Mouse (Mus musculus) forebrain, embryonic 15.5 days (tissue): ENCODE results near the gene Fut2. TPM values are rescaled to one million over a fixed set of nuclear protein-coding genes. Genes with fewer than 3 reads are reported as not detected.
A peak's percentile ranks its signal among the peaks of the same experiment; 100 is the strongest.

Source experiments
- ATAC-seq: fragments of 200-750 bp; cut with Nextera tagmentation; replicated peaks from 2 replicates; pipeline ENCODE4 v1.8.0; 2017; ENCODE audit warnings: mild to moderate bottlenecking, moderate TSS enrichment, moderate library complexity
- H3K27ac ChIP-seq: fragments of 300-500 bp; sonication (generic); replicated peaks from 2 replicates; pipeline ENCODE4 v1.5.1; 2015; ENCODE audit warnings: mild to moderate bottlenecking, inconsistent platforms
- H3K27me3 ChIP-seq: fragments of 300-500 bp; sonication (generic); 2 replicates; pipeline ENCODE4 v1.6.1; 2015; ENCODE audit warnings: inconsistent platforms
- H3K36me3 ChIP-seq: fragments of 300-500 bp; sonication (generic); 2 replicates; pipeline ENCODE4 v1.6.1; 2015; ENCODE audit warnings: mild to moderate bottlenecking, inconsistent platforms
- H3K4me1 ChIP-seq: fragments of 300-500 bp; sonication (generic); 2 replicates; pipeline ENCODE4 v1.6.1; 2015; ENCODE audit warnings: inconsistent platforms
- H3K4me2 ChIP-seq: fragments of 300-500 bp; sonication (generic); replicated peaks from 2 replicates; pipeline ENCODE4 v1.6.1; 2015; ENCODE audit warnings: mild to moderate bottlenecking, inconsistent platforms
- H3K4me3 ChIP-seq: fragments of 300-500 bp; sonication (generic); 2 replicates; pipeline ENCODE4 v1.5.1; 2015; ENCODE audit warnings: mild to moderate bottlenecking, inconsistent platforms
- H3K9ac ChIP-seq: fragments of 300-500 bp; sonication (generic); replicated peaks from 2 replicates; pipeline ENCODE4 v1.6.1; 2015; ENCODE audit warnings: mild to moderate bottlenecking, inconsistent platforms
- H3K9me3 ChIP-seq: fragments of 300-500 bp; sonication (generic); 2 replicates; pipeline ENCODE4 v1.6.1; 2016; ENCODE audit warnings: inconsistent platforms
- WGBS: fragments of 180-500 bp; shearing (Covaris S2); methylation state at CpG from one replicate; pipeline ENCODE4 v1.1.7; 2015; ENCODE audit warnings: mixed read lengths; 5-methylcytosine and 5-hydroxymethylcytosine counted together
- polyA plus RNA-seq: library from polyadenylated mRNA; unstranded; fragments of >200 nt; fragmentation: Nextera tagmentation; extraction: Ambion mirVana; gene quantifications from 2 replicates; pipeline ENCODE4 v1.2.1, GENCODE M21; 2015

The Fut2 gene
- polyA plus RNA-seq, 1 experiment from 2014 or later, result 0.31 TPM

DNA sequence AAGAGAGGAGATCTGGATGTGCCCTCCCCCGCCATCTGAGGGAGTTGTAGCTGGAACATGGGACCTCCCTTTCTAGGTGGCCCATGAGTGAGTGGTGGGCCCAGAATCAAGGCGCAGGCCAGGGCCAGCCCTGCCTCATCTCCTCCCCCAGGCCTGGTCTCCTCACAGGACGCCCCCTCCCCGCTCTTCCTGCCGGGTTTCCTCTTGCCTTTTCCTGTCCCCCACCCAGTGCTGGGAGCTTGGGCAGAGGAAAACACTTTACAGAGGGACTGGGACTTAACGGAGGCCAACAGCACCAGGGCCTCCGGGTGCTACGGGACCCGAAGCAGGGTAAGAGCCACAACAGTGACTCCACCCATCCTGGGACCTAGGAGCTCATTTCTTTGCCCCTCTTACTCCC is 38.9 kb downstream of the Fut2 start, which contains the start of gene Rasip1:
Gene Rasip1 (plus strand): TSS at position 228 of the 400 bp plus-strand sequence.
- WGBS, result 92% methylated on average over 9 of the region's 9 CpGs

DNA sequence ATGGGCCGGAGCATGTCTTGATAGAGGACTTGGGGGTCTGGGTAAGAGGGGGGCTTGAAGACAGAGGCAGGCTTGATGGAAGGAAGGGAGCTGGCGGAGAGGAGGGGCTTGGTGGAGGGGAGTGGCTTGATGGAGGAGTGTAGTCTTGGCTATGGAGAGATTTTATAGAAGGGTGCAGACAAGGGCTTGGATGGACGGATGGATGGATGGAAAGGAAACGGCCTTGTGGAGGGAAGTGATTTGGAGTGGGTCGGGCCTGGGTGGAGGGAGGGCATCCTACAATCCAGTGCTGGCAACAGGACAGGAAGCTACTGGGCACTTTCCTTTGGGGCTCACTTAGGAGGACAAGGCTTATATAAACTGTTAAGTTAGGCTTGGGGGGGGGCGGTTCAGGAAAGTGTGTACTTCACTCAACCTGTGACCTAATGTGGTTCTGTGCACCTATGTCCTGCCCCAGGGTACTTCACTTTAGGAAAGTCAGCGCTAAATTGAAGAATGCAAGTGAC is 39.6 kb downstream of the Fut2 start:
- Histone ChIP-seq H3K36me3 (no peaks in the 10 kb centered on the region), H3K9ac (no peak overlapping the region), H3K27ac (no peak overlapping the region), H3K4me1 (peaks cover 5% of the 10 kb centered on the region; the same call in 1 of the 2 replicates), H3K27me3 (no peaks in the 10 kb centered on the region), H3K4me3 (no peak overlapping the region), H3K9me3 (no peaks in the 10 kb centered on the region), H3K4me2 (no peak overlapping the region)
- WGBS, result 90% methylated on average over 7 of the region's 7 CpGs
- ATAC-seq, result no peak

More for the DNA sequence above, 38.9 kb downstream of the Fut2 start, which contains the start of gene Rasip1:
- peak within 1 kb of the TSS; percentile 70 for H3K9ac ChIP-seq
- peaks cover 6% of the 10 kb centered on the region for H3K4me1 ChIP-seq
- H3K36me3 ChIP-seq, result no peaks in the 10 kb centered on the region
- no peak for ATAC-seq
- peak within 1 kb of the TSS; percentile 54 for H3K4me3 ChIP-seq
- no peaks in the 10 kb centered on the region for H3K27me3 ChIP-seq
- peak within 1 kb of the TSS; percentile 91 for H3K4me2 ChIP-seq
- peak within 1 kb of the TSS; percentile 87 for H3K27ac ChIP-seq
- H3K9me3 ChIP-seq, result no peaks in the 10 kb centered on the region

DNA sequence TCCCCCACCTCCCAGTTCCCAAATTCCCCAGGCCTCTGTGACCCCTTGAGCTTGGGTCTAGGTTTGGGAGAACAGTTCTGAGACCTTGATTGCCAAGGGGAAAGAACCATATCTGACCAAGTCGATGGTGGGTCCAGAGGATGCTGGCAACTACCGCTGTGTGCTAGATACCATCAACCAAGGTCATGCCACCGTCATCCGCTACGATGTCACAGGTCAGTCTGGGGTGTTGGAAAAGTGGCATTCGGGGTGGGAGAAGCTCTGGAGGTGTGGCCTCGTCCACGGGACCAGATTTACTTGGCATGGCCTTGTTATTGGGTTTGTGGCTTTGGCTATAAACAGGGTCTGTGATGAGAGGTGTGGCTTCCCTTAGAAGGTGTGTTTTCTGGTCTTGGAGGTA is 40.7 kb downstream of the Fut2 start:
- Histone ChIP-seq H3K27me3 (no peaks in the 10 kb centered on the region), H3K36me3 (no peaks in the 10 kb centered on the region), H3K9me3 (no peaks in the 10 kb centered on the region), H3K27ac (no peak overlapping the region), H3K9ac (no peak overlapping the region), H3K4me3 (no peak overlapping the region), H3K4me2 (no peak overlapping the region), H3K4me1 (peaks cover 5% of the 10 kb centered on the region; the same call in 1 of the 2 replicates)
- WGBS, result 93% methylated on average over 8 of the region's 8 CpGs
- ATAC-seq, result no peak

DNA sequence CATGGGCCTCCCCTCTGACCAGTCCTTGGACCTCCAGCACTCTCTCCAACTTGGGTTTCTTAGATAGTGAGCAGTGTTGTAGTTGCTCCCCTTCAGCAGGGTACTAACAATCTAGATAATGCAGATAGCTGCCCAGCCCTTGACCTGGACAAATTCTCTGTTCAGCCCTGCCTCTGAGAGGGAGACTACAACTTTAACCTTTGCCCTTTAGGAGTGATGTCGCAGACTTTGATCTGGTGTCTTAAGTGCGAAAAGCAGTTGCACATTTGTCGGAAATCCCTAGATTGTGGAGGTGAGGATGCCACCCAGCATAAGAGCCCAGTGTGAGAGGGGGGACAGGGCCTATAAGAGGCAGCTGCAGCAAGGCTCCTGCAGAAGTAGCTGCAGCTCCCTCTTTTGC is 41.5 kb downstream of the Fut2 start:
- Histone ChIP-seq H3K27ac (no peak overlapping the region), H3K9me3 (no peaks in the 10 kb centered on the region), H3K27me3 (no peaks in the 10 kb centered on the region), H3K36me3 (no peaks in the 10 kb centered on the region), H3K4me3 (no peak overlapping the region), H3K9ac (no peak overlapping the region), H3K4me1 (peaks cover 5% of the 10 kb centered on the region; the same call in 1 of the 2 replicates), H3K4me2 (no peak overlapping the region)
- WGBS, result 84% methylated on average over 3 of the region's 3 CpGs
- ATAC-seq, result no peak

DNA sequence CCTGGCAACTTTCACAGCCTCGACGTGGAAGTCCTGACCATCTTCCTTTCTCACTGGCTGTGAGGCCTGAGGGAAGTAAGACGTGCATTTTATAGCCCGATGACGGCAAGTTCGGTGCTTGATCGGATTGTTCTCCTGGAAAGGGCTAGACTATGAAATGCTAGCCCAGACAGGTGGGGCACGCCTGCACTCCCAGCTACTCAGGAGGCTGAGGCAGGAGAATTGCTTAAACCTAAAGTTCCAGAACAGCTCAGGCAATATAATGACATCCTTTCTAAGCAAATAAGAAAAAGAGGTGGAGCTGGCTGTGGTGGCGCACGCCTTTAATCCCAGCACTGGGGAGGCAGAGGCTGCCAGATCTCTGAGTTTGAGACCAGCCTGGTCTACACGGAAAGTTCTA is 42.7 kb downstream of the Fut2 start:
- H3K4me1 ChIP-seq, result peaks cover 5% of the 10 kb centered on the region; the same call in 1 of the 2 replicates
- no peak for ATAC-seq
- no peaks in the 10 kb centered on the region for H3K36me3 ChIP-seq
- H3K4me3 ChIP-seq, result no peak overlapping the region
- H3K9ac ChIP-seq, result no peak overlapping the region
- WGBS, result 94% methylated on average over 11 of the region's 11 CpGs
- no peaks in the 10 kb centered on the region for H3K9me3 ChIP-seq
- no peak overlapping the region for H3K4me2 ChIP-seq
- peaks cover 7% of the 10 kb centered on the region; the same call in 1 of the 2 replicates for H3K27me3 ChIP-seq
- H3K27ac ChIP-seq, result no peak overlapping the region

DNA sequence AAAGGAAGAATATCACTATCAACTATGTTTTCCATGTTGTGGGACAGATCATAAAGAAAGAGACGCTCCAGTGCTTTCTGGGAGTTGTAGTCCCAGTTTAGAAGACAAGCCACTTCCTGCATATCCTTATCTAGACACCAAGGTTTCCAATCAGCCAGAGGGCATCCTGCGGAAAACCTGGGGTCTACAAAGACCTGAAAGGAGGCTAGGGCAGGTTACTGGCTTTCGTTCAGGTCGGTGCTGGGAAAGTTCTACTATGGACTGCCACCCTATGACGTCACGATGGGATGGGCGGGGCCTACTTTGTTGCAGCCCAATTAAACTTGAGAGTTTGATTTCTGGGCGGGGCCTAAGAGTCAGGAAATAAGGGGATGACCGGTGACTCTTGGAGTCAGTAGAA is 44.8 kb downstream of the Fut2 start, which contains the start of gene Izumo1:
Gene Izumo1 (plus strand): TSS at position 369 of the 400 bp plus-strand sequence.
- Histone ChIP-seq H3K9ac (no peak within 1 kb of the TSS), H3K9me3 (no peaks in the 10 kb centered on the region), H3K4me1 (no peaks in the 10 kb centered on the region), H3K27ac (no peak within 1 kb of the TSS), H3K36me3 (no peaks in the 10 kb centered on the region), H3K4me2 (no peak within 1 kb of the TSS), H3K4me3 (no peak within 1 kb of the TSS), H3K27me3 (peaks cover 24% of the 10 kb centered on the region)
- WGBS, result 35% methylated on average over 9 of the region's 9 CpGs
- no peak for ATAC-seq

DNA sequence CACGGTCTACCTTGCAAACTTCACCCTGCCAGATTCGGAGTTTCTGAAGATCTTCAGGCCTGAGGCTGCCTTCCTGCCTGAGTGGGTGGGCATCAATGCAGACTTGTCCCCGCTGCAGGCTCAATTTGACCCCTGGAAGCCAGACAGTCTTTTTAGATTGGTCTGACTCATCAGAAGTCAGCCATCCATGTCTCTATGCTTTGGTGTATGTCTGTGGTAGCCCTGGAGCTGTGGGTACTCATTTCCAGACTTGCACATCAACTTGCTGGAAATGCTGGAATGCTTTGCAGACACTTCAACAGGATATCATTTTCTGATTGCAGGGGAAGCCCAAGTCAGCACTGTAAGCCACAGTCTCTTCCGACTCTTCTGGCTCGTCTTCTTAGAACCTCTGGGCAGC is 46.6 kb downstream of the Fut2 start:
- Histone ChIP-seq H3K27me3 (peaks cover 27% of the 10 kb centered on the region), H3K9ac (no peak overlapping the region), H3K27ac (no peak overlapping the region), H3K4me3 (no peak overlapping the region), H3K36me3 (no peaks in the 10 kb centered on the region), H3K9me3 (no peaks in the 10 kb centered on the region), H3K4me1 (no peaks in the 10 kb centered on the region), H3K4me2 (no peak overlapping the region)
- no peak for ATAC-seq
- WGBS, result 87% methylated on average over 5 of the region's 5 CpGs

DNA sequence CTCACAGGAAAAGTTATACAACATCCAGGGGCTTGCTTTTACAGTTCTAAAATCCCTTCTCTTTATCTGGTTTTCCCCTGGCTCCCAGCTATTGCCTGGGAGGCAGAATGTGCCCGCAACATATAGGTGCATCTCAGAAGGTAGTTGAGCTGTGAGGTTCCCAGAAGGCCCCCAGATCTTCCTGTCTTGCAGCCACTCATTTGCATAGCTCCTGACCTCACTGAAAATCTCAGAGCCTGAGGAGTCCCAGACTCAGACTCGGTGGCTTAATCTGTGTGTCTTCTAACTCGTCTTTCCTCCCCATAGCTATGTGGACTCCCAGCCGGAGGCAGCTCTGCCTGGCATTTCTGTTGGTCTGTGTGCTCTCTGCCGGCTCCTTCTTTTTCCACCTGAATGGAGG is 47.9 kb downstream of the Fut2 start:
- Histone ChIP-seq H3K36me3 (no peaks in the 10 kb centered on the region), H3K9ac (no peak overlapping the region), H3K27ac (no peak overlapping the region), H3K4me3 (no peak overlapping the region), H3K4me1 (no peaks in the 10 kb centered on the region), H3K27me3 (peaks cover 27% of the 10 kb centered on the region), H3K4me2 (no peak overlapping the region), H3K9me3 (no peaks in the 10 kb centered on the region)
- 88% methylated on average over 5 of the region's 5 CpGs for WGBS
- ATAC-seq, result no peak

DNA sequence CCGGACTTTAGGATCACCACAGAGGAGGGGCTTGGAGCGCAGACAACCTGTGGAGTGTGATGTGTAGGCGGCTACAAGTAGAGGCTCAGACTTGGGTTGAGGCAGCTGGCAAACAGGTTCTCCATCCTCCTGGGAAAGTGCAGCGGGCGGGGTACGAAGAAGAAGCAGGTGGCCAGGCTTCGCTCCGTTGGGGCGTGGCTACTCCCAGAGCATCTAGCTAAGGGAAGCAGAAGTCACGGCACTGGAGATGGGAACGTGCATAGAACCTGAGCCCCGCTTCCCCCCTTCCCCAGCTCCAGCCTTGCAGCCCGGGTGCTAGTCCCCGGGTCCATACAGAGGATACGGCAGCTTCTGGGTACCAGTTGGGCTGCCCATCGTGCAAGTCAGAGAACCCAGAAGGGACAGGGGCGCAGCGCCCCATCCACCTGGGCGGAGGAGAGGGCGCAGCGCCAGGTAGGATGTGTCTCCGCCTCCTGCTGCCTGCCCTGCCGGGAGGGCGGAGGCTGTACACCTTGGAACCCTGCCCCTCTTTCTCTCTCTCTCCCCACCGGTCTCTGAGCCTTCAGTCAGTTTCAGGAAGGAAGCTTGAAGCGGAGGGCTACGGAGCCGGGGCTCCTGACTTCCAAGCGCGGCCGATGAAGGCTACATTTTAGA is 49.0 kb downstream of the Fut2 start, which contains the start of gene Fut1:
Gene Fut1 (plus strand): TSS at position 248 of the 654 bp plus-strand sequence.
- peak within 1 kb of the TSS; percentile 17; the same call in 1 of the 2 replicates for H3K4me3 ChIP-seq
- no peak within 1 kb of the TSS for H3K27ac ChIP-seq
- H3K36me3 ChIP-seq, result no peaks in the 10 kb centered on the region
- peaks cover 27% of the 10 kb centered on the region for H3K27me3 ChIP-seq
- H3K4me2 ChIP-seq, result peak within 1 kb of the TSS; percentile 20
- ATAC-seq, result no peak
- no peak within 1 kb of the TSS for H3K9ac ChIP-seq
- WGBS, result 5% methylated on average over 28 of the region's 31 CpGs
- no peaks in the 10 kb centered on the region for H3K4me1 ChIP-seq
- H3K9me3 ChIP-seq, result no peaks in the 10 kb centered on the region

DNA sequence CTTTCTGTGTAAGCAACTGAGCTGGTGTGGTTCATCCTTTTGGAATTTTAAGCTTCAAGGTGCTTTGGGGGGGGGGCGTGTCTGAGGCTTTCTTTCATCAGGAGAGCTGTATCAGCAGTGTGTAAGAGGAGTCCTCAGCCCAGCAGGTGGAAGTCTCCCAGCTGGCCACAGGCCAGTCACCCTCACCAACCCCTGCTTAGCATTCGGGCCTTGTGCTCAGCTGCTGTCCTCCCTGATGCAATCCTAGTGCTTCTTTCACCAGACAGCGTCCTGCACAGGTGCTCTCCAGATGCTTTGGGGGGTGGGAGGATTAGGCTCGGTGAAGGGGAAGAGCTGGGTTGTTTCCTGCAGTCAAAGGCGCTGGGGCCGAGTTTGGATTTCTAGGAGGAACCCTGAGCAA is 49.9 kb downstream of the Fut2 start:
- no peaks in the 10 kb centered on the region for H3K9me3 ChIP-seq
- H3K4me3 ChIP-seq, result no peak overlapping the region
- ATAC-seq, result no peak
- H3K27ac ChIP-seq, result no peak overlapping the region
- H3K9ac ChIP-seq, result no peak overlapping the region
- no peaks in the 10 kb centered on the region for H3K36me3 ChIP-seq
- H3K4me2 ChIP-seq, result no peak overlapping the region
- 26% methylated on average over 6 of the region's 6 CpGs for WGBS
- no peaks in the 10 kb centered on the region for H3K4me1 ChIP-seq
- H3K27me3 ChIP-seq, result peaks cover 27% of the 10 kb centered on the region

DNA sequence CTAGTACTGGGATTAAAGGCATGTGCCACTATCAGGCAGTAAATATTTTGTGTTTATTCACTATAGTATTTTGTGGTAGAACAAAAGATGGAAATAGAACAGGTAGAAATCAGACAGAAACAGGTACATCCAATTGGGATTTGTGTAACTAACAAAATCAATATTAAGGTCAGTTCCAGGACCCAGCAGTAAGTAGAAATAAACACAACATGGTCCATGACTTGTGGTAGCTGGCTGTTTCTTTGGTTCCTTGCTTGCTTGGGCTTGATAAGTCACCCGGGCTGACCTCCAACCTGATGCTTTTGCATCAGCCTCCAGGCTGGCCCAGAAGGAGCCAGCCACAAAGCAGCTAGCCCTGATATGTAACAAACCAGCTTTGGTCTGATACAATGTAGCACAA is 56.7 kb downstream of the Fut2 start:
- H3K4me3 ChIP-seq, result no peak overlapping the region
- 73% methylated on average over 1 of the region's 1 CpGs for WGBS
- no peak for ATAC-seq

DNA sequence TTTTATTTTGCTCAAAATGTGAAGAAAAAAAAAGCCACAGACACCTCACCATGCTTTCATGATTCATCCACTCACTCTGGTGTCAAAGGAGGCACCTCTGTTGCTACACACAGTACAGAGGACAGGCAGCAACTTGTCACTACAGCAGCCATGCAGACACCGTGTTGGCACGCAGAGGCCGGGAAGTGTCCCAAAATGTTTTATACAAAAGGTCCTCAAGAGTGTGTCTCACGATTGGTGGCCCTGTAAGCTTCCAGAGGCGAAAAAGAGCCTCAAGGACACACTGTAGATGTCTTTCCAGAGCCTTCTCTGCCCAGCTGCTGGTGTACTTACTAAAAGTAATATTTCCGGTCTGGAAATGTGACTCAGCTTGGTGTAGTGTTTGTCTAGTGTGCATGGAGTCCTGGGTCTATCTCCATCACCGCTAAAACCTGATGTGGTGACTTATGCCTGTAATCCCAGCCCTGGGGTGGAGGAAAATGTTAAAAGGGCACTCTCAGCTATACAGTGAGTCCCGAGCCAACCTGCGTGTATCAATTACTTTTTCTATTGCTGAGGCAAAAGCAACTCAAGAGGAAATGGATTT is 60.4 kb downstream of the Fut2 start:
- ATAC-seq, result no peak
- Histone ChIP-seq H3K9me3 (no peaks in the 10 kb centered on the region), H3K4me2 (no peak overlapping the region), H3K27ac (no peak overlapping the region), H3K36me3 (no peaks in the 10 kb centered on the region), H3K27me3 (no peaks in the 10 kb centered on the region), H3K4me1 (no peaks in the 10 kb centered on the region), H3K9ac (no peak overlapping the region), H3K4me3 (no peak overlapping the region)
- WGBS, result 82% methylated on average over 9 of the region's 9 CpGs

More for the DNA sequence above, 56.7 kb downstream of the Fut2 start:
- no peak overlapping the region for H3K9ac ChIP-seq
- no peaks in the 10 kb centered on the region for H3K9me3 ChIP-seq
- H3K27ac ChIP-seq, result no peak overlapping the region
- no peaks in the 10 kb centered on the region for H3K4me1 ChIP-seq
- H3K36me3 ChIP-seq, result no peaks in the 10 kb centered on the region
- H3K27me3 ChIP-seq, result no peaks in the 10 kb centered on the region
- no peak overlapping the region for H3K4me2 ChIP-seq
